Mouse (Mus musculus): ENCODE measurements around the gene Gapvd1. TPM values are rescaled to one million over a fixed set of nuclear protein-coding genes. Genes with fewer than 3 reads are reported as not detected.

The Gapvd1 gene
- total and polyA plus RNA-seq, 2 experiments from 2014 or later = 94.1 to 108 TPM

GRCm38 (mm10) chr2:34783064-34784020, 28.3 kb upstream of the Gapvd1 start:
- TF ChIP-seq CTCF (IDR thresholded peaks at IDR 0.05; ENCODE audit: low read depth) = no peak
- ATAC-seq (no peak), DNase-seq (no peak)
- 92% methylated on average over 14 of the region's 14 CpGs for WGBS
- Histone ChIP-seq H3K9me3 (ENCODE audit: low read length) (no peaks in the 10 kb centered on the region), H3K27me3 (ENCODE audit: insufficient read depth, low read length) (no peaks in the 10 kb centered on the region), H3K27ac (ENCODE audit: low read depth, low read length) (no peak overlapping the region), H3K4me3 (ENCODE audit: low read depth, low read length) (no peak overlapping the region), H3K9ac (no peak overlapping the region), H3K4me2 (ENCODE audit: low read depth) (no peak overlapping the region), H3K36me3 (ENCODE audit: insufficient read depth) (peaks cover 52% of the 10 kb centered on the region), H3K4me1 (ENCODE audit: insufficient read depth) (no peaks in the 10 kb centered on the region)

DNA sequence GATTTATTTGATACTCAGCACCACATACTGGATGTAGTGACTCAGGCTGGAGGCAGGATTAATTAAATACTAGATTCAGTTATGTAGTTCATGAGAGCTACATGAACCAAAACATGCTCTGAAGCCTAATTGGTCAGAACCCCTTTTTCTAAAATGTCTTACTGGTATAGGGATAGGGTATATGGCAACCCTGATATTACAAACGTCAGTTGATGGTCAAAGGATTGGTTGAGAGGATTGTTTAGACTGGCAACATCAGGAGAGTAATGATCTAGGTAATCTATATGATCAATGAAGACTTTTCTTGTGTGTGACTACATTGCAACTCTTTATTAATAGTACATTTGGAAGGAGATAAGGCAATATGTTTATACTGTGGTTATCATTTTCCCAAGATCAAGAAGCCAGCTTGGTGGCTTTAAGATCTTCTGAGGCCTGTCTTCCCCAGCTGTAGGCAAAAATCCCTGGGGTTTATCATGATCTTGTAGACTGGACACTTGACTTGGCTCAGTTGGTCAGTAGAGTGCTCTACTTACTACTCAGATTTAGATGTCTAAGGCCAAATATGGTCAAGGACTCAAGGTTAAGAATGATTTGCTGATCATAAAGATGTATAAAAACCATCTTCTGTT, 22.3 kb upstream of the Gapvd1 start:
- no peak for TF ChIP-seq CTCF (IDR thresholded peaks at IDR 0.05; ENCODE audit: low read depth)
- peaks cover 24% of the 10 kb centered on the region for H3K4me1 ChIP-seq (ENCODE audit: insufficient read depth)
- 51% methylated on average over 1 of the region's 1 CpGs for WGBS
- H3K36me3 ChIP-seq (ENCODE audit: insufficient read depth) = peaks cover 67% of the 10 kb centered on the region
- no peaks in the 10 kb centered on the region for H3K27me3 ChIP-seq (ENCODE audit: insufficient read depth, low read length)
- no peak for ATAC-seq
- no peaks in the 10 kb centered on the region for H3K9me3 ChIP-seq (ENCODE audit: low read length)
- H3K9ac ChIP-seq = no peak overlapping the region
- DNase-seq = no peak
- H3K4me2 ChIP-seq (ENCODE audit: low read depth) = no peak overlapping the region
- H3K27ac ChIP-seq (ENCODE audit: low read depth, low read length) = no peak overlapping the region
- H3K4me3 ChIP-seq (ENCODE audit: low read depth, low read length) = no peak overlapping the region

- no peaks in the 10 kb centered on the region for H3K27me3 ChIP-seq (ENCODE audit: insufficient read depth, low read length)
- H3K9ac ChIP-seq = no peak overlapping the region
- no peaks in the 10 kb centered on the region for H3K9me3 ChIP-seq (ENCODE audit: low read length)
- H3K4me2 ChIP-seq (ENCODE audit: low read depth) = 0 out of 2 replicates have a peak overlapping the region, but pooled peaks have one; percentile 3
- no peak overlapping the region for H3K27ac ChIP-seq (ENCODE audit: low read depth, low read length)
- WGBS = 89% methylated on average over 6 of the region's 6 CpGs
- TF ChIP-seq CTCF (IDR thresholded peaks at IDR 0.05; ENCODE audit: low read depth) = no peak
- DNase-seq = no peak
- ATAC-seq = no peak
- H3K4me3 ChIP-seq (ENCODE audit: low read depth, low read length) = no peak overlapping the region
- peaks cover 52% of the 10 kb centered on the region for H3K36me3 ChIP-seq (ENCODE audit: insufficient read depth)
- H3K4me1 ChIP-seq (ENCODE audit: insufficient read depth) = peaks cover 24% of the 10 kb centered on the region
Measured at GRCm38 (mm10) chr2:34774493-34774892, 19.5 kb upstream of the Gapvd1 start.

GRCm38 (mm10) chr2:34773673-34774072, 18.6 kb upstream of the Gapvd1 start:
- H3K36me3 ChIP-seq (ENCODE audit: insufficient read depth) = peaks cover 45% of the 10 kb centered on the region
- WGBS = 90% methylated on average over 4 of the region's 4 CpGs
- no peak overlapping the region for H3K27ac ChIP-seq (ENCODE audit: low read depth, low read length)
- no peaks in the 10 kb centered on the region for H3K27me3 ChIP-seq (ENCODE audit: insufficient read depth, low read length)
- H3K9me3 ChIP-seq (ENCODE audit: low read length) = no peaks in the 10 kb centered on the region
- 0 out of 2 replicates have a peak overlapping the region, but pooled peaks have one; percentile 93 for H3K4me3 ChIP-seq (ENCODE audit: low read depth, low read length)
- peak overlapping the region; percentile 71 for H3K4me2 ChIP-seq (ENCODE audit: low read depth)
- DNase-seq (no peak), ATAC-seq (no peak)
- H3K4me1 ChIP-seq (ENCODE audit: insufficient read depth) = peaks cover 24% of the 10 kb centered on the region
- no peak for TF ChIP-seq CTCF (IDR thresholded peaks at IDR 0.05; ENCODE audit: low read depth)
- H3K9ac ChIP-seq = no peak overlapping the region

- TF ChIP-seq CTCF (IDR thresholded peaks at IDR 0.05; ENCODE audit: low read depth) = no peak
- peak overlapping the region; percentile 71 for H3K4me2 ChIP-seq (ENCODE audit: low read depth)
- H3K4me1 ChIP-seq (ENCODE audit: insufficient read depth) = peaks cover 24% of the 10 kb centered on the region
- DNase-seq = no peak
- WGBS = 4% methylated on average over 50 of the region's 50 CpGs
- peak overlapping the region; percentile 93 for H3K4me3 ChIP-seq (ENCODE audit: low read depth, low read length)
- H3K36me3 ChIP-seq (ENCODE audit: insufficient read depth) = peaks cover 38% of the 10 kb centered on the region
- H3K27ac ChIP-seq (ENCODE audit: low read depth, low read length) = peak overlapping the region; percentile 91
- peak; percentile 12 for ATAC-seq
- H3K27me3 ChIP-seq (ENCODE audit: insufficient read depth, low read length) = no peaks in the 10 kb centered on the region
- peak overlapping the region; percentile 98 for H3K9ac ChIP-seq
- H3K9me3 ChIP-seq (ENCODE audit: low read length) = no peaks in the 10 kb centered on the region
Measured at GRCm38 (mm10) chr2:34772252-34773235, 17.5 kb upstream of the Gapvd1 start.
